Mouse (Mus musculus): ENCODE data around the gene Tmem39a. TPM values are rescaled to one million over a fixed set of nuclear protein-coding genes. Genes with fewer than 3 reads are reported as not detected.

Tmem39a gene
- total and polyA plus RNA-seq, 2 experiments from 2014 or later = 23.3 to 28.7 TPM

DNA sequence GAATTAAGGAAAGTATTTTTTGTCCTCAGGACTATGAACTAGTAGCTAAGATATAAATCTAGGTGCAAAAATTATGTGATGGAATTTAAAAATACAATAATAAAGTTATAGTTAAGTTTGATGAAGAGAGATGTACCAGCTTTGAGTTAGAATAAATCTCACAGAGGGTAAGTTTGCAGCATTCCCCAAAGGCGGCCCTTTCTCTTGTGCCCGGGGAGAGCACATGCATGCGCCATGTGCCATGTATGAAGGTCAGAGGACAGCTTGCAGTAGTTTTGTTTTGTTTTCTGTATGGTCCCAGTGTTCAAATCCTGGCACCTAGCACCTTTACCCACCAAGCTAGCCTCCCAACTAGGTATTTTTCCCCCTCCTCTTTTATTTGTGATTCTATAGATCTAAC is 13.0 kb downstream of the Tmem39a start:
- H3K4me3 ChIP-seq (ENCODE audit: low read depth, low read length) = no peak overlapping the region
- no peak overlapping the region for H3K9ac ChIP-seq (replicated peaks; ENCODE audit: low read depth, low read length)
- WGBS = 89% methylated on average over 3 of the region's 3 CpGs
- ATAC-seq (ENCODE audit: insufficient read depth, low read depth) (no peak), DNase-seq (ENCODE audit: low spot score) (no peak)
- H3K4me2 ChIP-seq (ENCODE audit: low read depth, low read length) = no peak overlapping the region
- no peaks in the 10 kb centered on the region for H3K27me3 ChIP-seq (ENCODE audit: control insufficient read depth, insufficient read depth, low read length)
- H3K9me3 ChIP-seq (replicated peaks; ENCODE audit: control insufficient read depth, low read length) = no peaks in the 10 kb centered on the region
- TF ChIP-seq CTCF (IDR thresholded peaks at IDR 0.05; ENCODE audit: low read depth) (no peak), EP300 (IDR thresholded peaks at IDR 0.05; ENCODE audit: low read depth) (no peak)
- H3K27ac ChIP-seq (ENCODE audit: low read depth) = no peak overlapping the region
- peaks cover 56% of the 10 kb centered on the region for H3K36me3 ChIP-seq (replicated peaks; ENCODE audit: control insufficient read depth, insufficient read depth, low read length)
- H3K4me1 ChIP-seq (ENCODE audit: control insufficient read depth, insufficient read depth) = no peaks in the 10 kb centered on the region

DNA sequence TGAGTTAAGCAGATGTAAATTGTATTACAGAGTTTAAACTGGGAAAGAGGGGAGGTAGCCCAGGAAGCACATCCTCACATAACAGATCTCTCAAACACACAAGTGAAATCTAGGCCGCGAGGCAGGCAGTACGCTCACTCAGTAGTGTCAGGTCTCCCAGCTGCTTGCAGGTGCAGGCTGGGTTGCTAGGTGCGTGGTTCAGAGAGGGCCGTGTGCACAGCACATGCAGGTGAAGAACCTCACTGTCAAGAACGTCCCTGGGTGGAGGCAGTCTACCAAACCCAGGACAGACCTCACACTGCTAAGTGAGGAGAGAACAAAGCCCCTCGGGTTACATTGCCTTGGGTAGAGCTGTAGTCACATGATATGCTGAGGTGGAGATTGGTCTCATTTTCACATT is 26.3 kb downstream of the Tmem39a start:
- H3K4me3 ChIP-seq (ENCODE audit: low read depth, low read length) = no peak overlapping the region
- ATAC-seq (ENCODE audit: insufficient read depth, low read depth) (no peak), DNase-seq (ENCODE audit: low spot score) (no peak)
- TF ChIP-seq CTCF (IDR thresholded peaks at IDR 0.05; ENCODE audit: low read depth) (no peak), EP300 (IDR thresholded peaks at IDR 0.05; ENCODE audit: low read depth) (no peak)
- H3K27me3 ChIP-seq (ENCODE audit: control insufficient read depth, insufficient read depth, low read length) = no peaks in the 10 kb centered on the region
- H3K4me1 ChIP-seq (ENCODE audit: control insufficient read depth, insufficient read depth) = no peaks in the 10 kb centered on the region; the same call in 1 of the 2 replicates
- no peaks in the 10 kb centered on the region for H3K9me3 ChIP-seq (replicated peaks; ENCODE audit: control insufficient read depth, low read length)
- peaks cover 86% of the 10 kb centered on the region for H3K36me3 ChIP-seq (replicated peaks; ENCODE audit: control insufficient read depth, insufficient read depth, low read length)
- no peak overlapping the region for H3K4me2 ChIP-seq (ENCODE audit: low read depth, low read length)
- no peak overlapping the region for H3K9ac ChIP-seq (replicated peaks; ENCODE audit: low read depth, low read length)
- no peak overlapping the region for H3K27ac ChIP-seq (ENCODE audit: low read depth)
- 84% methylated on average over 7 of the region's 7 CpGs for WGBS

DNA sequence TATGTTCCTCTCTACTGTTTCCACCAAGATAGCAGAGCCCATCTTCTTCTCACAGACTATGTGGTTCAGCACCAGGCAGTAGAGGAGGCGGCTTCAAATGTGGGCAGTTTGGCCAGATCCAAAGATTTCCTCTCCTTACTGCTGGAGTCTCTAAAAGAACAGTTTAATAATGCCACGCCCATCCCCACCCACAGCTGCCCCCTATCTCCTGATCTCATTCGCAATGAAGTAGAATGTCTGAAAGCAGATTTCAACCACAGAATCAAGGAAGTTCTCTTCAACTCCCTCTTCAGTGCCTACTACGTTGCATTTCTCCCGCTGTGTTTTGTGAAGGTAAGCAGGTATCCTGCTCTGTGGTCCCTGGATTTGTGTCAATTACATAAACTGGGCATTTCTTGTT is 26.7 kb downstream of the Tmem39a start:
- H3K9me3 ChIP-seq (replicated peaks; ENCODE audit: control insufficient read depth, low read length) = no peaks in the 10 kb centered on the region
- no peak overlapping the region for H3K4me3 ChIP-seq (ENCODE audit: low read depth, low read length)
- DNase-seq (ENCODE audit: low spot score) = no peak
- no peak for ATAC-seq (ENCODE audit: insufficient read depth, low read depth)
- 86% methylated on average over 5 of the region's 5 CpGs for WGBS
- H3K27ac ChIP-seq (ENCODE audit: low read depth) = no peak overlapping the region
- H3K4me2 ChIP-seq (ENCODE audit: low read depth, low read length) = no peak overlapping the region
- H3K27me3 ChIP-seq (ENCODE audit: control insufficient read depth, insufficient read depth, low read length) = no peaks in the 10 kb centered on the region
- H3K4me1 ChIP-seq (ENCODE audit: control insufficient read depth, insufficient read depth) = no peaks in the 10 kb centered on the region; the same call in 1 of the 2 replicates
- peaks cover 88% of the 10 kb centered on the region for H3K36me3 ChIP-seq (replicated peaks; ENCODE audit: control insufficient read depth, insufficient read depth, low read length)
- no peak for TF ChIP-seq EP300 (IDR thresholded peaks at IDR 0.05; ENCODE audit: low read depth)
- no peak for TF ChIP-seq CTCF (IDR thresholded peaks at IDR 0.05; ENCODE audit: low read depth)
- no peak overlapping the region for H3K9ac ChIP-seq (replicated peaks; ENCODE audit: low read depth, low read length)

DNA sequence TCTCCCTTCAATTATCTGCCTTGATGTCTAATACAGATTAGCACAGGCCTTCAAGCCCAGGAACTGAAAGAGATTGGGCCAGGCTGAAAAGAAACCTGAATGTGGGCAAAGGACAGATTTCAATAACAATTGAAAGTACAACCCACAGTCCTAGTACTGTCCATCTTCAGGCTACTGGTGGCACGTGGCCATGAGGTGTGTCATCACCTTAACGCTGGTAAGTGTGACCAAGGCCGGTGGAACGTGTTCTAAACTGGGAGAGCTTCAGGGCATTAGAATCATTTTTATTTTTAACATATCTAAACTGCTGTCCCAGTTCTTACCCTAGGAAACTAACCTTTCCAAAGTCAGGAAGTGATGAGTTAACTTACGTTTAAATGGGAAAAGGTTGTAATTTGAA is 28.7 kb downstream of the Tmem39a start:
- no peaks in the 10 kb centered on the region for H3K27me3 ChIP-seq (ENCODE audit: control insufficient read depth, insufficient read depth, low read length)
- H3K27ac ChIP-seq (ENCODE audit: low read depth) = no peak overlapping the region
- H3K36me3 ChIP-seq (replicated peaks; ENCODE audit: control insufficient read depth, insufficient read depth, low read length) = peaks cover 91% of the 10 kb centered on the region
- H3K9ac ChIP-seq (replicated peaks; ENCODE audit: low read depth, low read length) = no peak overlapping the region
- H3K9me3 ChIP-seq (replicated peaks; ENCODE audit: control insufficient read depth, low read length) = no peaks in the 10 kb centered on the region
- no peaks in the 10 kb centered on the region; the same call in 1 of the 2 replicates for H3K4me1 ChIP-seq (ENCODE audit: control insufficient read depth, insufficient read depth)
- H3K4me3 ChIP-seq (ENCODE audit: low read depth, low read length) = no peak overlapping the region
- no peak for TF ChIP-seq CTCF (IDR thresholded peaks at IDR 0.05; ENCODE audit: low read depth)
- no peak for TF ChIP-seq EP300 (IDR thresholded peaks at IDR 0.05; ENCODE audit: low read depth)
- WGBS = 46% methylated on average over 5 of the region's 5 CpGs
- peak; percentile 51; the same call in 1 of the 2 replicates for ATAC-seq (ENCODE audit: insufficient read depth, low read depth)
- no peak overlapping the region for H3K4me2 ChIP-seq (ENCODE audit: low read depth, low read length)
- DNase-seq (ENCODE audit: low spot score) = no peak

DNA sequence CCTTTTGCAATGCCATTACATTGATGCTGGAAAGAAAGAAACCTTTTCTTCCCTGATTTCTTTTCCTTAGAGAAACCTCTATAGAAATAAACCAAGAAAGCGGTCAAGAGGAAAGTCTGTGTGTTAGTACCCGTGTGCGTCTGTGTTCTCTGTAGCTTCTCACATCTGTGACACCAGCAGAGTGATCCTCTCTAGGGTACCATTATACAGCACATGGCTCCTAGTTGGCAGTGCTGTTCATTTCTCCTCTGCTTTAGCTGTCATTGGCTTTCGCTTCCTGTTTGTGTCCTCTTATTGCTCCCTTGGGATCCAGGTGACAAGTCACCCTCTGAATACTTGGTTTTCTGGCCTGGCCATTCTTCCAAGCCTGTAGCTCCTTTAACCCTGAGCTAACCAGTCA is 29.1 kb downstream of the Tmem39a start:
- Histone ChIP-seq H3K27ac (ENCODE audit: low read depth) (no peak overlapping the region), H3K36me3 (replicated peaks; ENCODE audit: control insufficient read depth, insufficient read depth, low read length) (peaks cover 91% of the 10 kb centered on the region), H3K4me3 (ENCODE audit: low read depth, low read length) (no peak overlapping the region), H3K4me1 (ENCODE audit: control insufficient read depth, insufficient read depth) (no peaks in the 10 kb centered on the region; the same call in 1 of the 2 replicates), H3K9me3 (replicated peaks; ENCODE audit: control insufficient read depth, low read length) (no peaks in the 10 kb centered on the region), H3K27me3 (ENCODE audit: control insufficient read depth, insufficient read depth, low read length) (no peaks in the 10 kb centered on the region), H3K4me2 (ENCODE audit: low read depth, low read length) (no peak overlapping the region), H3K9ac (replicated peaks; ENCODE audit: low read depth, low read length) (no peak overlapping the region)
- no peak for TF ChIP-seq EP300 (IDR thresholded peaks at IDR 0.05; ENCODE audit: low read depth)
- no peak for TF ChIP-seq CTCF (IDR thresholded peaks at IDR 0.05; ENCODE audit: low read depth)
- DNase-seq (ENCODE audit: low spot score) (no peak), ATAC-seq (ENCODE audit: insufficient read depth, low read depth) (no peak)
- 82% methylated on average over 4 of the region's 4 CpGs for WGBS

DNA sequence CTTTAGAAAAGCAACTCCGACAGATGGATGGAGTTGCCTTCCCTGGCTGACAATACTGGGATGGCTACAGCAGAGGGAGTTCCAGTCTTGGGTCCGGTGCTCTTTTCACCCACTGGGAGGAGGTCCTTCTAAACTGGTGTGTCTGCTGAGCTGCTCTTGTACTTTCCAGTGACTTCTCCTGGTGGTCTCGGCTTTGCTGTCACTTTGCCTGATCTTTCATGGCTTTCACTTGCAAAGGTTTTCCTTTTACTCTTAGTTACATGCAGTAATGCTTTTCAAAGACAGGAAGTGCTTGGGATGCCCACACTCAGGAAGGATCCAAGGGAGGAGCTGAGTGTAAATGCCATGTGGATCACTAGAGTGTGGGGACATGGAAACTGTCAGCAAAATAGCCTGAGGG is 33.0 kb downstream of the Tmem39a start:
- H3K9me3 ChIP-seq (replicated peaks; ENCODE audit: control insufficient read depth, low read length) = no peaks in the 10 kb centered on the region
- no peak for ATAC-seq (ENCODE audit: insufficient read depth, low read depth)
- no peak for DNase-seq (ENCODE audit: low spot score)
- H3K4me3 ChIP-seq (ENCODE audit: low read depth, low read length) = no peak overlapping the region
- H3K4me1 ChIP-seq (ENCODE audit: control insufficient read depth, insufficient read depth) = no peaks in the 10 kb centered on the region; the same call in 1 of the 2 replicates
- WGBS = 43% methylated on average over 3 of the region's 3 CpGs
- TF ChIP-seq CTCF (IDR thresholded peaks at IDR 0.05; ENCODE audit: low read depth) (peak; percentile 20; the same call in 1 of the 2 replicates), EP300 (IDR thresholded peaks at IDR 0.05; ENCODE audit: low read depth) (no peak)
- no peaks in the 10 kb centered on the region for H3K27me3 ChIP-seq (ENCODE audit: control insufficient read depth, insufficient read depth, low read length)
- H3K9ac ChIP-seq (replicated peaks; ENCODE audit: low read depth, low read length) = no peak overlapping the region
- peaks cover 56% of the 10 kb centered on the region for H3K36me3 ChIP-seq (replicated peaks; ENCODE audit: control insufficient read depth, insufficient read depth, low read length)
- no peak overlapping the region for H3K27ac ChIP-seq (ENCODE audit: low read depth)
- H3K4me2 ChIP-seq (ENCODE audit: low read depth, low read length) = no peak overlapping the region
